Mouse (Mus musculus): ENCODE data around the gene Uck2. TPM values are rescaled to one million over a fixed set of nuclear protein-coding genes. Genes with fewer than 3 reads are reported as not detected.
A peak's percentile ranks its signal among the peaks of the same experiment; 100 is the strongest.

Gene Uck2
- polyA plus RNA-seq, 1 experiment from 2014 or later, result 120 TPM

GRCm38 (mm10) chr1:167280061-167280460 lies 5.1 kb downstream of the Uck2 start:
- H3K27me3 ChIP-seq (replicated peaks; ENCODE audit: low read depth, poor library complexity, severe bottlenecking), result no peaks in the 10 kb centered on the region
- peaks cover 33% of the 10 kb centered on the region for H3K4me1 ChIP-seq
- DNase-seq (ENCODE audit: low spot score), result no peak
- H3K27ac ChIP-seq (replicated peaks), result no peak overlapping the region
- H3K9me3 ChIP-seq, result no peaks in the 10 kb centered on the region
- H3K36me3 ChIP-seq (replicated peaks), result peaks cover 35% of the 10 kb centered on the region
- no peak overlapping the region for H3K4me3 ChIP-seq
- WGBS, result 88% methylated on average over 10 of the region's 10 CpGs

GRCm38 (mm10) chr1:167279160-167279715 lies 5.9 kb downstream of the Uck2 start:
- no peak overlapping the region for H3K27ac ChIP-seq (replicated peaks)
- DNase-seq (ENCODE audit: low spot score), result no peak
- no peaks in the 10 kb centered on the region for H3K27me3 ChIP-seq (replicated peaks; ENCODE audit: low read depth, poor library complexity, severe bottlenecking)
- H3K36me3 ChIP-seq (replicated peaks), result peaks cover 43% of the 10 kb centered on the region
- no peak overlapping the region for H3K4me3 ChIP-seq
- WGBS, result 77% methylated on average over 13 of the region's 13 CpGs
- H3K9me3 ChIP-seq, result no peaks in the 10 kb centered on the region
- peaks cover 38% of the 10 kb centered on the region for H3K4me1 ChIP-seq

- Histone ChIP-seq H3K4me1 (peaks cover 47% of the 10 kb centered on the region), H3K27ac (replicated peaks) (no peak overlapping the region), H3K9me3 (no peaks in the 10 kb centered on the region), H3K27me3 (replicated peaks; ENCODE audit: low read depth, poor library complexity, severe bottlenecking) (no peaks in the 10 kb centered on the region), H3K4me3 (no peak overlapping the region), H3K36me3 (replicated peaks) (peaks cover 51% of the 10 kb centered on the region)
- DNase-seq (ENCODE audit: low spot score), result no peak
- WGBS, result 80% methylated on average over 6 of the region's 6 CpGs
Observed at GRCm38 (mm10) chr1:167278395-167278794, 6.7 kb downstream of the Uck2 start.

- Histone ChIP-seq H3K9me3 (no peaks in the 10 kb centered on the region), H3K27me3 (replicated peaks; ENCODE audit: low read depth, poor library complexity, severe bottlenecking) (no peaks in the 10 kb centered on the region), H3K4me1 (peaks cover 62% of the 10 kb centered on the region), H3K36me3 (replicated peaks) (peaks cover 45% of the 10 kb centered on the region), H3K27ac (replicated peaks) (no peak overlapping the region), H3K4me3 (no peak overlapping the region)
- 87% methylated on average over 12 of the region's 12 CpGs for WGBS
- DNase-seq (ENCODE audit: low spot score), result no peak
Observed at GRCm38 (mm10) chr1:167274646-167275390, 10.3 kb downstream of the Uck2 start.

GRCm38 (mm10) chr1:167273380-167274163 lies 11.5 kb downstream of the Uck2 start:
- DNase-seq (ENCODE audit: low spot score), result no peak
- peaks cover 33% of the 10 kb centered on the region for H3K36me3 ChIP-seq (replicated peaks)
- H3K27ac ChIP-seq (replicated peaks), result no peak overlapping the region
- no peak overlapping the region for H3K4me3 ChIP-seq
- H3K4me1 ChIP-seq, result peaks cover 65% of the 10 kb centered on the region
- no peaks in the 10 kb centered on the region for H3K27me3 ChIP-seq (replicated peaks; ENCODE audit: low read depth, poor library complexity, severe bottlenecking)
- H3K9me3 ChIP-seq, result no peaks in the 10 kb centered on the region
- 76% methylated on average over 14 of the region's 14 CpGs for WGBS

GRCm38 (mm10) chr1:167271841-167272240 lies 13.3 kb downstream of the Uck2 start:
- H3K9me3 ChIP-seq, result no peaks in the 10 kb centered on the region
- peak overlapping the region; percentile 48; the same call in 1 of the 2 replicates for H3K27ac ChIP-seq (replicated peaks)
- H3K4me1 ChIP-seq, result peaks cover 75% of the 10 kb centered on the region
- no peak overlapping the region for H3K4me3 ChIP-seq
- 36% methylated on average over 8 of the region's 8 CpGs for WGBS
- DNase-seq (ENCODE audit: low spot score), result no peak
- peaks cover 33% of the 10 kb centered on the region for H3K36me3 ChIP-seq (replicated peaks)
- H3K27me3 ChIP-seq (replicated peaks; ENCODE audit: low read depth, poor library complexity, severe bottlenecking), result no peaks in the 10 kb centered on the region

- DNase-seq (ENCODE audit: low spot score), result no peak
- peaks cover 75% of the 10 kb centered on the region for H3K4me1 ChIP-seq
- peak overlapping the region; percentile 38; the same call in 1 of the 2 replicates for H3K4me3 ChIP-seq
- WGBS, result 35% methylated on average over 4 of the region's 4 CpGs
- no peaks in the 10 kb centered on the region for H3K9me3 ChIP-seq
- peak overlapping the region; percentile 48; the same call in 1 of the 2 replicates for H3K27ac ChIP-seq (replicated peaks)
- H3K36me3 ChIP-seq (replicated peaks), result peaks cover 29% of the 10 kb centered on the region
- no peaks in the 10 kb centered on the region for H3K27me3 ChIP-seq (replicated peaks; ENCODE audit: low read depth, poor library complexity, severe bottlenecking)
Observed at GRCm38 (mm10) chr1:167271304-167271703, 13.8 kb downstream of the Uck2 start.

- H3K4me3 ChIP-seq, result peak overlapping the region; percentile 38
- H3K36me3 ChIP-seq (replicated peaks), result peaks cover 30% of the 10 kb centered on the region
- peaks cover 75% of the 10 kb centered on the region for H3K4me1 ChIP-seq
- no peaks in the 10 kb centered on the region for H3K27me3 ChIP-seq (replicated peaks; ENCODE audit: low read depth, poor library complexity, severe bottlenecking)
- no peaks in the 10 kb centered on the region for H3K9me3 ChIP-seq
- H3K27ac ChIP-seq (replicated peaks), result peak overlapping the region; percentile 74
- 13% methylated on average over 19 of the region's 19 CpGs for whole genome bisulfite sequencing
- DNase-seq (ENCODE audit: low spot score), result peak; percentile 46
Observed at GRCm38 (mm10) chr1:167270342-167271111, 14.6 kb downstream of the Uck2 start.

GRCm38 (mm10) chr1:167269856-167270270 lies 15.3 kb downstream of the Uck2 start:
- Histone ChIP-seq H3K9me3 (no peaks in the 10 kb centered on the region), H3K4me3 (peak overlapping the region; percentile 38), H3K4me1 (peaks cover 72% of the 10 kb centered on the region), H3K27ac (replicated peaks) (peak overlapping the region; percentile 74), H3K36me3 (replicated peaks) (peaks cover 32% of the 10 kb centered on the region), H3K27me3 (replicated peaks; ENCODE audit: low read depth, poor library complexity, severe bottlenecking) (no peaks in the 10 kb centered on the region)
- no peak for DNase-seq (ENCODE audit: low spot score)
- 39% methylated on average over 6 of the region's 6 CpGs for WGBS

GRCm38 (mm10) chr1:167269350-167269811 lies 15.7 kb downstream of the Uck2 start:
- Histone ChIP-seq H3K36me3 (replicated peaks) (peaks cover 32% of the 10 kb centered on the region), H3K27me3 (replicated peaks; ENCODE audit: low read depth, poor library complexity, severe bottlenecking) (no peaks in the 10 kb centered on the region), H3K4me1 (peaks cover 68% of the 10 kb centered on the region), H3K9me3 (no peaks in the 10 kb centered on the region), H3K4me3 (no peak overlapping the region), H3K27ac (replicated peaks) (peak overlapping the region; percentile 57; the same call in 1 of the 2 replicates)
- WGBS, result 30% methylated on average over 14 of the region's 14 CpGs
- peak; percentile 35 for DNase-seq (ENCODE audit: low spot score)

GRCm38 (mm10) chr1:167268360-167269063 lies 16.6 kb downstream of the Uck2 start:
- WGBS, result 84% methylated on average over 9 of the region's 9 CpGs
- Histone ChIP-seq H3K27ac (replicated peaks) (peak overlapping the region; percentile 3; the same call in 1 of the 2 replicates), H3K4me1 (peaks cover 60% of the 10 kb centered on the region)

More at GRCm38 (mm10) chr1:167268360-167269063, 16.6 kb downstream of the Uck2 start:
- DNase-seq (ENCODE audit: low spot score), result no peak
- Histone ChIP-seq H3K27me3 (replicated peaks; ENCODE audit: low read depth, poor library complexity, severe bottlenecking) (no peaks in the 10 kb centered on the region), H3K4me3 (no peak overlapping the region), H3K36me3 (replicated peaks) (peaks cover 26% of the 10 kb centered on the region), H3K9me3 (no peaks in the 10 kb centered on the region)

Measured in embryonic facial prominence, embryonic 10.5 days (tissue).